Mouse (Mus musculus) limb, embryonic 12.5 days (tissue): ENCODE measurements around the gene Nprl2. TPM values are rescaled to one million over a fixed set of nuclear protein-coding genes. Genes with fewer than 3 reads are reported as not detected.
A peak's percentile ranks its signal among the peaks of the same experiment; 100 is the strongest.

Experiments
- ATAC-seq: fragments of 200-750 bp; cut with Nextera tagmentation; 2 replicates; pipeline ENCODE4 v1.8.0; 2017; ENCODE audit warnings: low read depth, moderate TSS enrichment; ENCODE audit not compliant: insufficient number of reproducible peaks, insufficient read depth, low FRiP score, low TSS enrichment
- H3K27ac ChIP-seq: fragments of 300-500 bp; sonication (generic); 2 replicates; pipeline ENCODE4 v1.5.1; 2016; ENCODE audit warnings: mild to moderate bottlenecking, moderate library complexity
- H3K27me3 ChIP-seq: fragments of 300-500 bp; sonication (generic); 2 replicates; pipeline ENCODE4 v1.6.1; 2016; ENCODE audit warnings: mild to moderate bottlenecking, moderate library complexity
- H3K36me3 ChIP-seq: fragments of 300-500 bp; sonication (generic); 2 replicates; pipeline ENCODE4 v1.6.1; 2016; ENCODE audit warnings: mild to moderate bottlenecking, moderate library complexity
- H3K4me1 ChIP-seq: fragments of 300-500 bp; sonication (generic); replicated peaks from 2 replicates; pipeline ENCODE4 v1.6.1; 2016
- H3K4me2 ChIP-seq: fragments of 300-500 bp; sonication (generic); 2 replicates; pipeline ENCODE4 v1.6.1; 2016; ENCODE audit warnings: mild to moderate bottlenecking, moderate library complexity
- H3K4me3 ChIP-seq: fragments of 300-500 bp; sonication (generic); replicated peaks from 2 replicates; pipeline ENCODE4 v1.5.1; 2016; ENCODE audit warnings: mild to moderate bottlenecking
- H3K9ac ChIP-seq: fragments of 300-500 bp; sonication (generic); replicated peaks from 2 replicates; pipeline ENCODE4 v1.6.1; 2016; ENCODE audit warnings: mild to moderate bottlenecking, moderate library complexity
- H3K9me3 ChIP-seq: fragments of 300-500 bp; sonication (generic); 2 replicates; pipeline ENCODE4 v1.6.1; 2016; ENCODE audit warnings: mild to moderate bottlenecking, moderate library complexity
- WGBS: fragments of 180-500 bp; shearing (Covaris S2); methylation state at CpG from one replicate; pipeline ENCODE4 v1.1.7; 2016; 5-methylcytosine and 5-hydroxymethylcytosine counted together
- polyA plus RNA-seq: library from polyadenylated mRNA; unstranded; fragments of >200 nt; fragmentation: Nextera tagmentation; extraction: Ambion mirVana; gene quantifications from 2 replicates; pipeline ENCODE4 v1.2.1, GENCODE M21; 2016

Gene Nprl2
- polyA plus RNA-seq, 1 experiment from 2014 or later, result 38.6 TPM

DNA sequence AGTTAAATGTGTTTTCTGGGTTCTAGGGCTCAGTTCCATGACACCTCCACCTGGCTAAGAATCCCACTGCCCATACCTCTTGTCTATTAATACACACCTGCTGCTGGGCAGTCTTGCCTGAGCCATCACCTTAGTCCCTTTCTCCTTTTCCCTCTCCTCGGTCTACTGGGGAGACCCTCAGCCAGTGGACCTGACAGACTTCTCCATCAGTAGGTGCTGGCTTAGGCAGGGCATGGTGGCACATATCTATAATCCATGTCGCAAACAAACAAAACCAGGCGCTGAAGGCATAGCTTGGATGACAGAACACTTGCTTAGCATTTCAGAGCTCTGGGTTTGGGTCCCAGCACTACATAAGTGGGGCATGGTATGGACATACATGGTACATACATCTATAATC lies 3.3 kb upstream of the Nprl2 start:
- no peaks in the 10 kb centered on the region for H3K9me3 ChIP-seq
- no peak overlapping the region for H3K27ac ChIP-seq
- no peak overlapping the region for H3K9ac ChIP-seq
- no peak overlapping the region for H3K4me2 ChIP-seq
- peaks cover 44% of the 10 kb centered on the region for H3K36me3 ChIP-seq
- H3K4me3 ChIP-seq, result no peak overlapping the region
- no peaks in the 10 kb centered on the region for H3K27me3 ChIP-seq
- no peak for ATAC-seq
- peaks cover 46% of the 10 kb centered on the region for H3K4me1 ChIP-seq
- WGBS, result 92% methylated on average over 3 of the region's 3 CpGs

DNA sequence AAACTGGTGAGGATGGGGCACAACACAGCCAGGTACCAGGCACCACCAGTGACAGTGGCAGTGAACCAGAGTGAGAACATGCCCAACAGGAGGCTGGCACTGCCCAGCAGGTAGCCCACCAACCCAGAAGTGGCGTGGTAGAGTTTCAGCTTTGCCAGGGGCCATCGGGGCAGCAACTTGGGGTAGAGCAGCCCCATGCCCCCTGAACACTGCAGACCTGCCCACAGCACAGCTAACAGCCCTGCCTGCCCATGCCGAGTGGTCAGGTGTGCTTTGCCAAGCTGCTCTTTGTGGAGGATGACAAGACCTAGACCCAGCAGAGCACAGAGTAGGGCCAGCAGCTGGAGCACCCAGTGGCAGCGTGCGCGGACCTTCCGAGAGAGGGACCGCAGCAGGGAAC lies 2.1 kb upstream of the Nprl2 start:
- Histone ChIP-seq H3K27ac (no peak overlapping the region), H3K9ac (no peak overlapping the region), H3K4me2 (no peak overlapping the region), H3K36me3 (peaks cover 56% of the 10 kb centered on the region), H3K4me1 (peaks cover 46% of the 10 kb centered on the region), H3K9me3 (no peaks in the 10 kb centered on the region), H3K4me3 (no peak overlapping the region), H3K27me3 (no peaks in the 10 kb centered on the region)
- ATAC-seq, result no peak
- 91% methylated on average over 8 of the region's 8 CpGs for WGBS

DNA sequence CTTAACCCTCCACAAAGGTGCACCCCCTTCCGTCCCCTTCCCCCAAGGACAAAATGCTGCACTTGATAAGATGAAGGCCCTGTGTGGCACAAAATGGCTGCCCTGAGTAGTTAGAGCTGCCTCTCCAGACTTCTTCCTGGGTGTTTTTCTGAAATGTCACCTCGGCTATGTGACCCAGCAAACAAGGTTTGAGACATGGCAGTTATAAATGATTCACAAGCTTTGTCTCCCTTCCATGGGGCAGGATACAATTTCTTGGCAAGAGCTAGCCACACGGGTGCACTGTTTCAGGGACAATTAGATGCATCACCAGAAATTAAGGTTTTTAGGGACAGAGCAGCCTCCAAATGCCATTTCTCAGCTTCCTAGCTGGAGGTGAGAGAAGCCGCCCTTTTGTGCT lies 1.6 kb upstream of the Nprl2 start:
- Histone ChIP-seq H3K27me3 (no peaks in the 10 kb centered on the region), H3K9ac (no peak overlapping the region), H3K4me3 (0 out of 2 replicates have a peak overlapping the region, but pooled peaks have one; percentile 60), H3K4me2 (peak overlapping the region; percentile 83), H3K9me3 (no peaks in the 10 kb centered on the region), H3K27ac (no peak overlapping the region), H3K36me3 (peaks cover 61% of the 10 kb centered on the region), H3K4me1 (peaks cover 41% of the 10 kb centered on the region)
- 74% methylated on average over 4 of the region's 4 CpGs for WGBS
- ATAC-seq, result no peak

- H3K27me3 ChIP-seq, result no peaks in the 10 kb centered on the region
- no peak for ATAC-seq
- H3K4me2 ChIP-seq, result peak overlapping the region; percentile 83
- WGBS, result 32% methylated on average over 10 of the region's 10 CpGs
- peaks cover 39% of the 10 kb centered on the region for H3K4me1 ChIP-seq
- peaks cover 61% of the 10 kb centered on the region for H3K36me3 ChIP-seq
- no peak overlapping the region for H3K27ac ChIP-seq
- H3K4me3 ChIP-seq, result peak overlapping the region; percentile 60
- no peak overlapping the region; the same call in 1 of the 2 replicates for H3K9ac ChIP-seq
- H3K9me3 ChIP-seq, result no peaks in the 10 kb centered on the region
Measured at GRCm38 (mm10) chr9:107541005-107541404, 1.0 kb upstream of the Nprl2 start.

DNA sequence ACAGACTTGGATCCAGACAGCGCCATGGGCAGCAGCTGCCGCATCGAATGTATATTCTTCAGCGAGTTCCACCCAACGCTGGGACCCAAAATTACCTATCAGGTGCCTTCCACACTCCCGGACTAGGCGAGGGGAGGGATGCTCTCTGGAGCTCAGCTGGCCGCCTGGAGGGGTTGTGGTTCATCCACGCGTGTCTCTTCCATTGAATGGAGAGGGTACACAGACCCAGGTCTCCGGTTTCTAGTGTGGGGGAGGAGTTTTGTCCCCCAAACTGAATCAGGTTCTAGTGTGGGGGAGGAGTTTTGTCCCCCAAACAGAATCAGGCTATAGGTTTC lies 293 bp downstream of the Nprl2 start:
- Histone ChIP-seq H3K36me3 (peaks cover 52% of the 10 kb centered on the region), H3K27ac (no peak overlapping the region), H3K4me3 (peak overlapping the region; percentile 60), H3K27me3 (no peaks in the 10 kb centered on the region), H3K9ac (peak overlapping the region; percentile 57), H3K9me3 (no peaks in the 10 kb centered on the region), H3K4me1 (peaks cover 39% of the 10 kb centered on the region), H3K4me2 (peak overlapping the region; percentile 83)
- WGBS, result under 1% methylated on average over 11 of the region's 11 CpGs
- peak; percentile 17; the same call in 1 of the 2 replicates for ATAC-seq

DNA sequence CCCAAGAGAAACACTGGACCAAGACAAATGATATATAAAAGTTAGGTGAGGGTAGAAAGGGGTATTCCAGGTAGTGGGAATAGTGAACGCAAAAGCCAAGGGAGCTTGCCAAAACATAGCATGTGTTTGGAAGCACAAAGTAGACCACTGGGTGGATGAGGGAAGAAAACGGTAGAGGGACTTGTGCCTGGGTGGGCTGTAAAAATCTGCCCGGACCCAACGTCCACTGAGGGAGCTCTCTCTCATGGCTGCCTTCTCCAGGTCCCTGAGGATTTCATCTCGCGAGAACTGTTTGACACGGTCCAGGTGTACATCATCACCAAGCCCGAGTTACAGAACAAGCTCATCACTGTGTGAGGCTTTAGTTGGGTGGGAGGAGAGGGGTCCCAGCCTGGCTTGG lies 695 bp downstream of the Nprl2 start:
- peaks cover 48% of the 10 kb centered on the region for H3K36me3 ChIP-seq
- no peak for ATAC-seq
- peak overlapping the region; percentile 60 for H3K4me3 ChIP-seq
- no peak overlapping the region for H3K27ac ChIP-seq
- peak overlapping the region; percentile 83 for H3K4me2 ChIP-seq
- H3K4me1 ChIP-seq, result peaks cover 40% of the 10 kb centered on the region
- WGBS, result 36% methylated on average over 8 of the region's 8 CpGs
- H3K27me3 ChIP-seq, result no peaks in the 10 kb centered on the region
- H3K9ac ChIP-seq, result peak overlapping the region; percentile 57
- H3K9me3 ChIP-seq, result no peaks in the 10 kb centered on the region

DNA sequence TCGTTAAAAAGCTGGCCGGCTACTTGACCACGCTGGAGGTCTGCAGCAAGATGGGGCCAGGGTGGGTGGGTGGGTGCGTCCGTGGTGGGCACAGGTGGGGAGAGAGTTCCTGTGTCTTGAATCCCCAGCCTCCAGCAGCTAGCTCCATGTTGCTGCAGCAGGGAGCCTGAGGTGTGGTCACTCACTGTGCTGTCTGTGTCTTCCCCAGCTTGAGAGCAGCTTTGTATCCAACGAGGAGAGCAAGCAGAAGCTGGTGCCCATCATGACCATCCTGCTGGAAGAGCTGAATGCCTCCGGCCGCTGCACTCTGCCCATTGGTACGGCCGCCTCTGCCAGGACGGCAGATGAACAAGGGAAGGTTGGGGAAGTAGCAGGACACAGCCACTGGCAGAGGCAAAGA lies 1.3 kb downstream of the Nprl2 start:
- Histone ChIP-seq H3K36me3 (peaks cover 43% of the 10 kb centered on the region), H3K4me3 (0 out of 2 replicates have a peak overlapping the region, but pooled peaks have one; percentile 60), H3K27me3 (no peaks in the 10 kb centered on the region), H3K4me2 (peak overlapping the region; percentile 83; the same call in 1 of the 2 replicates), H3K4me1 (peaks cover 42% of the 10 kb centered on the region), H3K9ac (no peak overlapping the region), H3K9me3 (no peaks in the 10 kb centered on the region), H3K27ac (no peak overlapping the region)
- WGBS, result 84% methylated on average over 11 of the region's 11 CpGs
- no peak for ATAC-seq

- ATAC-seq, result no peak
- no peaks in the 10 kb centered on the region for H3K9me3 ChIP-seq
- H3K27me3 ChIP-seq, result 0 out of 2 replicates have a peak, but pooled peaks cover 1% of the 10 kb centered on the region
- peaks cover 42% of the 10 kb centered on the region for H3K4me1 ChIP-seq
- WGBS, result 93% methylated on average over 17 of the region's 17 CpGs
- peaks cover 33% of the 10 kb centered on the region for H3K36me3 ChIP-seq
- H3K4me2 ChIP-seq, result no peak overlapping the region
- no peak overlapping the region for H3K9ac ChIP-seq
- no peak overlapping the region for H3K27ac ChIP-seq
- no peak overlapping the region for H3K4me3 ChIP-seq
Measured at GRCm38 (mm10) chr9:107544196-107544700, 2.2 kb downstream of the Nprl2 start.

- Histone ChIP-seq H3K4me1 (peaks cover 42% of the 10 kb centered on the region), H3K4me2 (no peak overlapping the region), H3K27ac (no peak overlapping the region), H3K9ac (no peak overlapping the region), H3K9me3 (no peaks in the 10 kb centered on the region), H3K36me3 (peaks cover 28% of the 10 kb centered on the region), H3K27me3 (0 out of 2 replicates have a peak, but pooled peaks cover 4% of the 10 kb centered on the region), H3K4me3 (no peak overlapping the region)
- WGBS, result 90% methylated on average over 12 of the region's 12 CpGs
- ATAC-seq, result no peak
Measured at GRCm38 (mm10) chr9:107544729-107545128, 2.7 kb downstream of the Nprl2 start.

DNA sequence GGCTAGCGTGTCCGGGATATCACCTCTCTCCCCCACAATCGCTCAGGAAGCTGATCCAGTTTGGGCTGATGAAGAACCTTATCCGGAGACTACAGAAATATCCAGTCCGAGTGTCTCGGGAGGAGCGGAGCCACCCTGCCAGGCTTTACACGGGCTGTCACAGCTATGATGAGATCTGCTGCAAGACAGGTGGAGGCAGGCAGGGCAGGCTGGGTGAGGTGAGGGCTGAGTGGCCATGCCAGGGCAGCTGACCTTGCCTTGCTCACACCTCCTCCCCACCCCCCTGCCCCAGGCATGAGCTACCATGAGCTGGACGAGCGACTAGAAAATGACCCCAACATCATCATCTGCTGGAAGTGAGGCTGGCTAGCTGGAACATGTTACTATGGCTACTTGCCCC lies 3.2 kb downstream of the Nprl2 start:
- WGBS, result 83% methylated on average over 10 of the region's 10 CpGs
- no peak overlapping the region for H3K4me3 ChIP-seq

DNA sequence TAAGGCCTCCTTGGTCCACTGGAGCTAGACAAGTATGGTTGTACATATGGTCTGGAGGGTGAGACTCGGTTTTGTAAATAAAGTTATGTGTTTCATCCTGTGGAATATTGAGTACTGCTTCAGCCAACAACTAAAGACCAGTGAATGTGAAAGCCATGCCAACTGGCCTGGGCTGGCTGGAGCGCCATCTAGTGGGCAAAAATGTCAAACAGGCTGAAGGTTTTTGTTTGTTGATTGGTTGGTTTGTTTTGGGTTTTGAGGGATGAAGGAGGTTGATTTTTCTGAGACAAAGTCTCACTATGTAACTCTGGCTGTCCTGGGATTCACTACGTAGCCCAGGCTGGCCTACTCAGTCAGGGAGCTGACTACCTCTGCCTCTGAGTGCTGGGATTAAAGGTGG lies 3.6 kb downstream of the Nprl2 start:
- peaks cover 24% of the 10 kb centered on the region for H3K36me3 ChIP-seq
- H3K9me3 ChIP-seq, result no peaks in the 10 kb centered on the region
- no peak overlapping the region for H3K4me3 ChIP-seq
- peaks cover 10% of the 10 kb centered on the region; the same call in 1 of the 2 replicates for H3K27me3 ChIP-seq
- peaks cover 44% of the 10 kb centered on the region for H3K4me1 ChIP-seq
- no peak overlapping the region for H3K9ac ChIP-seq
- 0 out of 2 replicates have a peak overlapping the region, but pooled peaks have one; percentile 13 for H3K4me2 ChIP-seq
- 6% methylated on average over 3 of the region's 3 CpGs for WGBS
- no peak overlapping the region for H3K27ac ChIP-seq
- ATAC-seq, result no peak

More for the DNA sequence above, 3.2 kb downstream of the Nprl2 start:
- peaks cover 6% of the 10 kb centered on the region; the same call in 1 of the 2 replicates for H3K27me3 ChIP-seq
- H3K4me1 ChIP-seq, result peaks cover 42% of the 10 kb centered on the region
- peaks cover 24% of the 10 kb centered on the region for H3K36me3 ChIP-seq
- no peak overlapping the region for H3K9ac ChIP-seq
- no peak overlapping the region for H3K27ac ChIP-seq
- no peaks in the 10 kb centered on the region for H3K9me3 ChIP-seq
- H3K4me2 ChIP-seq, result no peak overlapping the region
- no peak for ATAC-seq

DNA sequence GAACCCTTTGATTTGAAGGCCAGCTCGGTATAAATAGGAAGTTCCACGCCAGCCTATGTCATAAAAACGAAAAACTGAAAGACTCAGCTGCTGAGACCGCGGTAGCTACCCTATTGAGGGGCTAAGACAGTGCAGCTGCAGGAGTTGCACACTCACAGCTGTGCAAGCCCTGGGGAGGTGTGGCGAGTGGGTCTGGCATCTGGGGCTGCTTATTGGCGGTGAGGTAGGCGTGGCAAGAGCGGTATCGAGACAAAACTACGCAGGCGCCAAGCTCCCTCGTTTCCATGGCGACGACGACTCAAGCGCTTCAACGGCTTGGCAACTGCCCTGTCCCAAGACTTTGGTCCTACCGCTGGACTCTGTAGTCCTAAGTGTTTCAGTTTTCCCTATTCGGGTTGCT lies 5.0 kb downstream of the Nprl2 start, which contains the start of gene Zmynd10:
TSS of gene Zmynd10 (plus strand) at position 273 of the 400 bp plus-strand sequence.
- H3K9ac ChIP-seq, result peak within 1 kb of the TSS; percentile 9; the same call in 1 of the 2 replicates
- 2% methylated on average over 20 of the region's 20 CpGs for WGBS
- H3K4me1 ChIP-seq, result peaks cover 50% of the 10 kb centered on the region
- H3K9me3 ChIP-seq, result no peaks in the 10 kb centered on the region
- H3K4me3 ChIP-seq, result peak within 1 kb of the TSS; percentile 22
- H3K4me2 ChIP-seq, result peak within 1 kb of the TSS; percentile 55
- H3K27me3 ChIP-seq, result peaks cover 13% of the 10 kb centered on the region; the same call in 1 of the 2 replicates
- peak; percentile 70; the same call in 1 of the 2 replicates for ATAC-seq
- peak within 1 kb of the TSS; percentile 79 for H3K27ac ChIP-seq
- peaks cover 24% of the 10 kb centered on the region for H3K36me3 ChIP-seq
